Mouse (Mus musculus) olfactory bulb, adult 2 months (tissue): ENCODE measurements around the gene Selenoh.

Experiments
- CTCF ChIP-seq: fragments of 200-500 bp; IDR thresholded peaks from 2 replicates; pipeline ENCODE4 v1.5.1; 2012; ENCODE audit warnings: low read depth, mild to moderate bottlenecking, low read length, moderate library complexity; ENCODE audit not compliant: insufficient read depth
- POLR2A ChIP-seq: fragments of 200-500 bp; IDR thresholded peaks from 2 replicates; pipeline ENCODE4 v1.6.1; 2012; ENCODE audit warnings: mild to moderate bottlenecking, low read depth, low read length, moderate library complexity; ENCODE audit not compliant: insufficient read depth

- TF ChIP-seq POLR2A, result no peak
- no peak for TF ChIP-seq CTCF
Observed at GRCm38 (mm10) chr2:84624201-84624600, 46.4 kb downstream of the Selenoh start.
